Mouse (Mus musculus): ENCODE data around the gene Zcchc7. TPM values are rescaled to one million over a fixed set of nuclear protein-coding genes. Genes with fewer than 3 reads are reported as not detected.
A peak's percentile ranks its signal among the peaks of the same experiment; 100 is the strongest.

The Zcchc7 gene
- polyA plus RNA-seq, 1 experiment from 2014 or later, result 37.8 TPM

- H3K27me3 ChIP-seq, result no peaks in the 10 kb centered on the region
- no peak overlapping the region for H3K4me2 ChIP-seq (replicated peaks)
- no peaks in the 10 kb centered on the region for H3K9me3 ChIP-seq
- no peak overlapping the region for H3K27ac ChIP-seq
- H3K36me3 ChIP-seq, result no peaks in the 10 kb centered on the region
- H3K4me3 ChIP-seq, result no peak overlapping the region
- no peaks in the 10 kb centered on the region for H3K4me1 ChIP-seq
- no peak for ATAC-seq (ENCODE audit: insufficient number of reproducible peaks, insufficient read depth, low FRiP score, low TSS enrichment)
- H3K9ac ChIP-seq, result no peak overlapping the region
Measured at GRCm38 (mm10) chr4:44871591-44871990, 115.9 kb downstream of the Zcchc7 start.

DNA sequence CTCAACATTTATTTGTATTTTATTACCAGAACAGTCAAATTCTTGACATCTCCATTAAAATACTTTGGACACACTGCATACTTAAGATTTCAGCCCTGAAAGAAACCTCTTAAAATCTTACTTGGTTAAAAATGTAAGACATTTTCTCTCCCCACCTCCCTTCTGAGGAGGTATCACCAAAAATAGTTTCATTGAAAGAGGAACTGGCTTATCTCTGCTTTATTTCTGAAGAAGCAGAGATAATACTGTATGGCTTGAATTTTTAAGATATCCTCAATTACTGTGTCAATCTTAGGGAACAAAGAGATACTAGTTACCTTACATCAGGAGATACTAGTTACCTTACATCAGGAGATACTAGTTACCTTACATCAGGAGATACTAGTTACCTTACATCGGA lies 116.4 kb downstream of the Zcchc7 start:
- 98% methylated on average over 1 of the region's 1 CpGs for WGBS
- Histone ChIP-seq H3K9me3 (no peaks in the 10 kb centered on the region), H3K4me2 (replicated peaks) (no peak overlapping the region), H3K4me3 (no peak overlapping the region), H3K4me1 (no peaks in the 10 kb centered on the region), H3K27me3 (no peaks in the 10 kb centered on the region), H3K9ac (no peak overlapping the region), H3K27ac (no peak overlapping the region), H3K36me3 (no peaks in the 10 kb centered on the region)
- ATAC-seq (ENCODE audit: insufficient number of reproducible peaks, insufficient read depth, low FRiP score, low TSS enrichment), result no peak

DNA sequence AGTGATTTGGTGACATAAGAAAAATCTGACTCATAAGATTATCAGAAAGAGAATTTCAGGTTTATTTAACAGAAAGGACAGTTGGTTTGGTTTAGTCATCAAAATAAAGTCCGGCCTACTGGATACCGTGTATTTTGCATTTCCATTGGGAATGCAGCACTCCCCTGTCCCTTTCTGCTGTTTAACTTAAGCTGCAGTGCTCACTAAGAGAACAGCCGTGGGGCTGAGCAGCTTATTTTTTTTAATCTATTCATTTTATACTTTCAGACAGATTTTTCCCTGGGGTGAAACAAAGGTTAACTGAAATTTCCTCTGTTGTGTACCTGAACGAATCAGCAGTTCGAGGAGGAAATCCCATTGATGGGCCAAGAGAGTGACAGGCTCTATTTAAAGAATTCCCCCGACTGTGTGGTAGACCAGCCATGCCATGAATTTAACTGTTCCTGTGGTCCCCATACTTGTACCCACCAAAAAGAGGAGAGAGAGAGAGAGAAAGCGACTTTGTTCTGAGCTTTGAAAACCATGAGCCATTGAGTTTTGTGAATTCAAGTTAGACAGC lies 124.5 kb downstream of the Zcchc7 start:
- peaks cover 4% of the 10 kb centered on the region; the same call in 1 of the 2 replicates for H3K4me1 ChIP-seq
- no peak overlapping the region for H3K9ac ChIP-seq
- H3K36me3 ChIP-seq, result no peaks in the 10 kb centered on the region
- H3K27ac ChIP-seq, result no peak overlapping the region
- WGBS, result 24% methylated on average over 7 of the region's 7 CpGs
- no peaks in the 10 kb centered on the region for H3K9me3 ChIP-seq
- no peaks in the 10 kb centered on the region for H3K27me3 ChIP-seq
- H3K4me3 ChIP-seq, result no peak overlapping the region
- H3K4me2 ChIP-seq (replicated peaks), result no peak overlapping the region
- no peak for ATAC-seq (ENCODE audit: insufficient number of reproducible peaks, insufficient read depth, low FRiP score, low TSS enrichment)

DNA sequence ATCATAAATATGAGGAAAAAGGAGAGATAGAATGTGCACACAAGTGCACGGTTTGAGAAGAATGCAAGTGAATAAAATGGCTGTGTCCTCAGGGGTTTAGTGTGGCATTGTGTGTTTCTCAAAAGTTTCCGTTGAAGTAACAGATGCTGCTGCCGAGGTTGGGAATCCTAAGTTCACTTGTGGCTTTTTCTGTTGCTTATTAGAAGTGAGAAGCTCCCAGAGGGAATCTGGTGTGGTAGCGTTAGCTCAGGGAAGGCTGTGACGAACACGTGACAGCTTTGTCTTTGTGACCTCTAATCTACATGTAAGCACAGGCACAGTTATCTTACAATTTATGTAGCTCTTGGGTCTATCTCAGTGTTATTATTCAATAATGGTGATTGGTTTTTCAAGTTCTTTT lies 130.5 kb downstream of the Zcchc7 start:
- H3K9ac ChIP-seq, result no peak overlapping the region
- no peaks in the 10 kb centered on the region for H3K27me3 ChIP-seq
- ATAC-seq (ENCODE audit: insufficient number of reproducible peaks, insufficient read depth, low FRiP score, low TSS enrichment), result no peak
- no peak overlapping the region for H3K27ac ChIP-seq
- no peaks in the 10 kb centered on the region for H3K9me3 ChIP-seq
- no peaks in the 10 kb centered on the region for H3K36me3 ChIP-seq
- no peak overlapping the region for H3K4me3 ChIP-seq
- H3K4me1 ChIP-seq, result no peaks in the 10 kb centered on the region
- no peak overlapping the region for H3K4me2 ChIP-seq (replicated peaks)
- WGBS, result 70% methylated on average over 6 of the region's 6 CpGs

DNA sequence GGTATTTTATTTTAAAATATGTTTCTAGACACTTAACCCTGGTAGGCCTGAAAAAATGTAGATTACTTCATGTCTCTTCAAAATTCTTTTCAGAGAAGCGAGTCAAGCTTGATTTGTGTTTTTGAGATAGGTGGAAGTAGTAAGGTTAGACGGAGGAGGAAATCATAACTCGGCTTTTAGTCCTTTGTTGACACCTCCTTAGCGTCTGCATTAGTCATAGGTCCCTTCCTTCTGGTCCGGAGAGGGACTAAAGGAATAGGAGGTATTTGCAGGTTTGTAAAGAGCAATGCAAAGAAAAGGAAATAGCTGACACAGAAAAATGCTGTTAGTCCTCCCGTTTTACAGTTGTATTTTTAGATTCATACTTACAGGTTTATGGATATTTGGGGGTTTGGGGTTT lies 135.7 kb downstream of the Zcchc7 start:
- Histone ChIP-seq H3K9me3 (no peaks in the 10 kb centered on the region), H3K4me1 (no peaks in the 10 kb centered on the region), H3K4me3 (no peak overlapping the region), H3K9ac (no peak overlapping the region), H3K27ac (no peak overlapping the region), H3K27me3 (no peaks in the 10 kb centered on the region), H3K36me3 (peaks cover 9% of the 10 kb centered on the region; the same call in 1 of the 2 replicates), H3K4me2 (replicated peaks) (no peak overlapping the region)
- no peak for ATAC-seq (ENCODE audit: insufficient number of reproducible peaks, insufficient read depth, low FRiP score, low TSS enrichment)
- 89% methylated on average over 6 of the region's 6 CpGs for WGBS

GRCm38 (mm10) chr4:44905651-44906271 lies 150.1 kb downstream of the Zcchc7 start:
- H3K4me1 ChIP-seq, result peaks cover 8% of the 10 kb centered on the region; the same call in 1 of the 2 replicates
- H3K36me3 ChIP-seq, result no peaks in the 10 kb centered on the region
- no peak overlapping the region for H3K9ac ChIP-seq
- H3K4me3 ChIP-seq, result no peak overlapping the region
- H3K4me2 ChIP-seq (replicated peaks), result no peak overlapping the region
- ATAC-seq (ENCODE audit: insufficient number of reproducible peaks, insufficient read depth, low FRiP score, low TSS enrichment), result peak; percentile 64
- no peaks in the 10 kb centered on the region for H3K27me3 ChIP-seq
- H3K9me3 ChIP-seq, result no peaks in the 10 kb centered on the region
- WGBS, result 23% methylated on average over 11 of the region's 11 CpGs
- 0 out of 2 replicates have a peak overlapping the region, but pooled peaks have one; percentile 17 for H3K27ac ChIP-seq

- H3K9me3 ChIP-seq, result no peaks in the 10 kb centered on the region
- H3K4me3 ChIP-seq, result no peak overlapping the region
- no peaks in the 10 kb centered on the region for H3K27me3 ChIP-seq
- H3K36me3 ChIP-seq, result no peaks in the 10 kb centered on the region
- H3K27ac ChIP-seq, result no peak overlapping the region
- WGBS, result 69% methylated on average over 4 of the region's 4 CpGs
- H3K9ac ChIP-seq, result no peak overlapping the region
- peaks cover 8% of the 10 kb centered on the region; the same call in 1 of the 2 replicates for H3K4me1 ChIP-seq
- no peak overlapping the region for H3K4me2 ChIP-seq (replicated peaks)
- ATAC-seq (ENCODE audit: insufficient number of reproducible peaks, insufficient read depth, low FRiP score, low TSS enrichment), result no peak
Measured at GRCm38 (mm10) chr4:44906399-44906798, 150.7 kb downstream of the Zcchc7 start.

DNA sequence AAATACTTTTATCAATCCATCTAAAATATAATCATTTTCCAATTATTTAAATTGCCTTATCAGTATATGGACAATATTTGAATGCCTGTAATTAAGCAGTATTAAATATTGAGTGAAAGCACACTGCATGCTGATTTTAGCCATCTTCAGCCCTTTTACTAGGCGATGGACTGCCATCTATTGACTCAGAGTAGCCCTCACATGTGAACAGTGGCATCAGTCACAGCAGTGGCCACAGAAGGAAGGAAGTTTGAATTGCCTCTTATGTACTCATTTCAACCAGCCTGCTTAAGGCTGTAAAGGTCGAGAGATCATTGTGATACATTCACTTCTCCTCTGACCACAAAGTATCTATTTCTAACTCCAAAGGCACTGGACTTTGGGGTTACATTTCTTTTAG lies 154.4 kb downstream of the Zcchc7 start:
- H3K27ac ChIP-seq, result no peak overlapping the region
- WGBS, result 49% methylated on average over 2 of the region's 2 CpGs
- no peak for ATAC-seq (ENCODE audit: insufficient number of reproducible peaks, insufficient read depth, low FRiP score, low TSS enrichment)
- no peaks in the 10 kb centered on the region for H3K9me3 ChIP-seq
- no peaks in the 10 kb centered on the region for H3K27me3 ChIP-seq
- no peak overlapping the region for H3K4me3 ChIP-seq
- peaks cover 8% of the 10 kb centered on the region; the same call in 1 of the 2 replicates for H3K4me1 ChIP-seq
- H3K36me3 ChIP-seq, result no peaks in the 10 kb centered on the region
- no peak overlapping the region for H3K4me2 ChIP-seq (replicated peaks)
- H3K9ac ChIP-seq, result no peak overlapping the region

DNA sequence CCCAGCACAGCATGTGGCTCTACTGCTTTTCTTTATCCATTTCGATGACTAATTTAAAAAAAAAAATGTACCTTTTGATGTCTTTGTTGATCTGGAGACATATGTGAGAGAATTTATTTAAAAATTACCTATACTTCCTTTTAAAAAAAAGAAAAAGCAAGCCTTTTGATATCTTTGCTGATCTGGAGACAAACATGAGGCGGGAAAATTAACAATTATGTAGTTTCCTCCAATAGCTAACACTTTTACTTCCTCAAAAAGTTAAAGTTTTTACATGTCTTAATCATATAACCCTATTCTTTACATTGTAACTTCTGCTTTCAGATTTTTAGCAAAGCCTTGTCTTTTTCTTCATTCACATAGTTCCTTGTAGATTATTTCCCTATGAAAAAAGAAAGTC lies 155.2 kb downstream of the Zcchc7 start:
- no peak for ATAC-seq (ENCODE audit: insufficient number of reproducible peaks, insufficient read depth, low FRiP score, low TSS enrichment)
- H3K36me3 ChIP-seq, result no peaks in the 10 kb centered on the region
- WGBS, result 91% methylated on average over 2 of the region's 2 CpGs
- H3K27me3 ChIP-seq, result no peaks in the 10 kb centered on the region
- peaks cover 3% of the 10 kb centered on the region; the same call in 1 of the 2 replicates for H3K4me1 ChIP-seq
- no peak overlapping the region for H3K4me2 ChIP-seq (replicated peaks)
- no peak overlapping the region for H3K4me3 ChIP-seq
- no peak overlapping the region for H3K9ac ChIP-seq
- H3K9me3 ChIP-seq, result no peaks in the 10 kb centered on the region
- H3K27ac ChIP-seq, result no peak overlapping the region

- no peak for ATAC-seq (ENCODE audit: insufficient number of reproducible peaks, insufficient read depth, low FRiP score, low TSS enrichment)
- Histone ChIP-seq H3K27ac (no peak overlapping the region), H3K36me3 (no peaks in the 10 kb centered on the region), H3K4me2 (replicated peaks) (no peak overlapping the region), H3K9me3 (no peaks in the 10 kb centered on the region), H3K9ac (no peak overlapping the region), H3K27me3 (no peaks in the 10 kb centered on the region), H3K4me3 (no peak overlapping the region), H3K4me1 (no peaks in the 10 kb centered on the region)
- WGBS, result 70% methylated on average over 5 of the region's 5 CpGs
Measured at GRCm38 (mm10) chr4:44917312-44917848, 161.7 kb downstream of the Zcchc7 start.

DNA sequence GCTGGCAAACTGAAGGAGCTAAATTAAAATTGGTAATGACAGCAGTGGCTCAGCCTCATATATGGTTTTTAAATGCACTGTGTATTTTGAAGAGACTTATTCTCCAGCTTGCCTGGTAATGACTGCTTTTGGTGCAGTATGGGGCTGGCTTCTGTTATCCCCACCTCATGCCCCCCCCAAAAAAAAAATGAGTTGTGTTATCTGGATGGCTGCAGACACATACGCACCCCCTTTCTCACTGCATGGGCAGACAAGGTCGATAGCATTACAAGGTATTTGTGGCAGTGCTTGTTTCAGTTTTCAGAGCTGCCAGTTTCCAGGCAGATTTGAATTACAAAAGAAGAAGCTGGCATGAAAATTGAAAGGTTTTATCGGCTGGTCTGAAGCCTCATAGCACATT lies 162.2 kb downstream of the Zcchc7 start:
- ATAC-seq (ENCODE audit: insufficient number of reproducible peaks, insufficient read depth, low FRiP score, low TSS enrichment), result no peak
- no peaks in the 10 kb centered on the region for H3K36me3 ChIP-seq
- 75% methylated on average over 3 of the region's 3 CpGs for WGBS

GRCm38 (mm10) chr4:44920831-44921230 lies 165.2 kb downstream of the Zcchc7 start:
- 74% methylated on average over 5 of the region's 5 CpGs for WGBS

More for the DNA sequence above, 162.2 kb downstream of the Zcchc7 start:
- no peak overlapping the region for H3K4me2 ChIP-seq (replicated peaks)
- no peak overlapping the region for H3K27ac ChIP-seq
- H3K9ac ChIP-seq, result no peak overlapping the region
- no peak overlapping the region for H3K4me3 ChIP-seq
- no peaks in the 10 kb centered on the region for H3K27me3 ChIP-seq
- no peaks in the 10 kb centered on the region for H3K9me3 ChIP-seq
- no peaks in the 10 kb centered on the region for H3K4me1 ChIP-seq

More at GRCm38 (mm10) chr4:44920831-44921230, 165.2 kb downstream of the Zcchc7 start:
- H3K9ac ChIP-seq, result no peak overlapping the region
- no peak overlapping the region for H3K4me3 ChIP-seq
- H3K27ac ChIP-seq, result no peak overlapping the region
- ATAC-seq (ENCODE audit: insufficient number of reproducible peaks, insufficient read depth, low FRiP score, low TSS enrichment), result no peak
- H3K27me3 ChIP-seq, result no peaks in the 10 kb centered on the region
- H3K4me1 ChIP-seq, result no peaks in the 10 kb centered on the region
- H3K4me2 ChIP-seq (replicated peaks), result no peak overlapping the region
- no peaks in the 10 kb centered on the region for H3K36me3 ChIP-seq
- no peaks in the 10 kb centered on the region for H3K9me3 ChIP-seq

Measured in embryonic facial prominence, embryonic 12.5 days (tissue).